Mouse (Mus musculus) limb, embryonic 14.5 days (tissue): ENCODE measurements at regions not wholly inside any gene's neighbourhood (a gene's known extent, or its start where the extent isn't known, plus 50 kb on each side); places are given as distances from the start of the nearest gene placed in this dataset.
A peak's percentile ranks its signal among the peaks of the same experiment; 100 is the strongest.

Experiments used
- ATAC-seq: fragments of 200-750 bp; cut with Nextera tagmentation; 2 replicates; pipeline ENCODE4 v1.8.0; 2017; ENCODE audit warnings: low read depth, moderate number of reproducible peaks, moderate TSS enrichment; ENCODE audit not compliant: low FRiP score
- DNase-seq: peaks from one replicate; pipeline ENCODE4 v3.0.0-alpha.2; 2015; ENCODE audit warnings: low spot score
- H3K27ac ChIP-seq: fragments of 300-500 bp; sonication (generic); replicated peaks from 2 replicates; pipeline ENCODE4 v1.5.1; 2014; ENCODE audit warnings: low read depth, mild to moderate bottlenecking, low read length, moderate library complexity, mixed read lengths
- H3K27me3 ChIP-seq: fragments of 300-500 bp; sonication (generic); 2 replicates; pipeline ENCODE4 v1.6.1; 2014; ENCODE audit warnings: low read length, mixed read lengths; ENCODE audit not compliant: control insufficient read depth, insufficient read depth
- H3K36me3 ChIP-seq: fragments of 300-500 bp; sonication (generic); 2 replicates; pipeline ENCODE4 v1.6.1; 2014; ENCODE audit warnings: mild to moderate bottlenecking, low read length, moderate library complexity, mixed read lengths; ENCODE audit not compliant: control insufficient read depth, insufficient read depth
- H3K4me1 ChIP-seq: fragments of 300-500 bp; sonication (generic); 2 replicates; pipeline ENCODE4 v1.6.1; 2014; ENCODE audit warnings: antibody characterized with exemption, low read length, mixed read lengths; ENCODE audit not compliant: control insufficient read depth, insufficient read depth
- H3K4me2 ChIP-seq: fragments of 300-500 bp; sonication (generic); replicated peaks from 2 replicates; pipeline ENCODE4 v1.6.1; 2014; ENCODE audit warnings: low read depth, mild to moderate bottlenecking, low read length, moderate library complexity; ENCODE audit not compliant: severe bottlenecking
- H3K4me3 ChIP-seq: fragments of 300-500 bp; sonication (generic); replicated peaks from 2 replicates; pipeline ENCODE4 v1.5.1; 2014; ENCODE audit warnings: low read length
- H3K9ac ChIP-seq: fragments of 300-500 bp; sonication (generic); 2 replicates; pipeline ENCODE4 v1.6.1; 2014; ENCODE audit warnings: mild to moderate bottlenecking, low read depth, low read length, moderate library complexity; ENCODE audit not compliant: severe bottlenecking
- H3K9me3 ChIP-seq: fragments of 300-500 bp; sonication (generic); 2 replicates; pipeline ENCODE4 v1.6.1; 2016; ENCODE audit warnings: low read length; ENCODE audit not compliant: control insufficient read depth
- POLR2A ChIP-seq: fragments of 200-500 bp; IDR thresholded peaks from 2 replicates; pipeline ENCODE4 v1.8.0; 2012; ENCODE audit warnings: inconsistent platforms, mild to moderate bottlenecking, moderate library complexity, borderline replicate concordance; ENCODE audit not compliant: insufficient read depth, insufficient read length; ENCODE audit errors: extremely low read depth
- WGBS: fragments of 180-500 bp; shearing (Covaris S2); extraction: QIAGEN DNeasy Blood & Tissue Kit; methylation state at CpG from one replicate; pipeline ENCODE4 v1.1.7; 2014; 5-methylcytosine and 5-hydroxymethylcytosine counted together

DNA sequence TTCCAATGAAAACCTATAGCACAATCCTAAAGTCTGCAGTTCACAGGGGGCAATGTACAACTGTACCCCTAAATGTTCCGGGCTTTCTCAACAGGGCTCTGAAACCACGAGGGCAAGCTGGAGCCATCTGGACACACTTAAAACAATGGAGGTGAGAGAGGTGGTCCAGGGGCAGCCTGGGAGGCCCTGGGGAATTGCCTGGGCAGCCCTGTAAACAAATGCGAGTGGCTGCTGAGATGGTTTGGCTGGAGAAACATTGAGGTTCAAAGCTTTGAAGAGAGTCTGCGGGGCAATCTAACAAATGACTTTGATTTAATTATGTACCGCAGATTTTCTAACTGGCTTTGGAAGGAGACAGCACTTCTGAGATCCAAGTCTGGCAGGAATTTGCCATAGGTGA, 129.0 kb upstream of the Ngf start:
- DNase-seq (no peak), ATAC-seq (no peak)
- H3K9ac ChIP-seq, result no peak overlapping the region
- no peak overlapping the region for H3K27ac ChIP-seq
- WGBS, result 13% methylated on average over 5 of the region's 5 CpGs
- H3K4me2 ChIP-seq, result no peak overlapping the region
- H3K27me3 ChIP-seq, result no peaks in the 10 kb centered on the region
- no peak overlapping the region for H3K4me3 ChIP-seq
- H3K9me3 ChIP-seq, result peaks cover 3% of the 10 kb centered on the region; the same call in 1 of the 2 replicates
- no peaks in the 10 kb centered on the region for H3K36me3 ChIP-seq
- TF ChIP-seq POLR2A, result no peak
- no peaks in the 10 kb centered on the region; the same call in 1 of the 2 replicates for H3K4me1 ChIP-seq

DNA sequence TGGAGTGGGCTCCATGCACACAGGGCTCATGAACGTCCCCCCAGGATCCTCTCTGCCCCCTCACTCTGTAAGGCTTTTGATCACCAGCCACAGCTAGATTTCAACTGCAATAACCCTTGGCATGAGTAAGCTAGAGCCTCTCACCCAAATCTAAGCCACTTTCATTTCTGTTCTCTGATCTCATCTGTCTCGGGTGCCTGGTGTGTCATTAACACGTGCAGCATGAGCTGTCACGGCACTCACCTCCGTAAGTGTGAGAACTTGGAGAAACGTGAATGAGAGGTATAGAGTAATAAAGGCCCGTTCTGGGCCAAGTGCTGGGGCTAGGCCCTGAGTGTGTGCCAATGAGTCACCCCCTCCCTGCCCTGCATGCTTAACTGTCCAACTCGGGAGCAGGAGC, 131.8 kb upstream of the Ngf start:
- no peaks in the 10 kb centered on the region; the same call in 1 of the 2 replicates for H3K4me1 ChIP-seq
- H3K36me3 ChIP-seq, result no peaks in the 10 kb centered on the region
- H3K4me2 ChIP-seq, result no peak overlapping the region
- 32% methylated on average over 8 of the region's 8 CpGs for WGBS
- no peak overlapping the region for H3K9ac ChIP-seq
- H3K4me3 ChIP-seq, result no peak overlapping the region
- H3K27me3 ChIP-seq, result no peaks in the 10 kb centered on the region
- peaks cover 4% of the 10 kb centered on the region; the same call in 1 of the 2 replicates for H3K9me3 ChIP-seq
- H3K27ac ChIP-seq, result no peak overlapping the region
- peak; percentile 28 for DNase-seq
- ATAC-seq, result peak; percentile 59; the same call in 1 of the 2 replicates
- TF ChIP-seq POLR2A, result no peak

DNA sequence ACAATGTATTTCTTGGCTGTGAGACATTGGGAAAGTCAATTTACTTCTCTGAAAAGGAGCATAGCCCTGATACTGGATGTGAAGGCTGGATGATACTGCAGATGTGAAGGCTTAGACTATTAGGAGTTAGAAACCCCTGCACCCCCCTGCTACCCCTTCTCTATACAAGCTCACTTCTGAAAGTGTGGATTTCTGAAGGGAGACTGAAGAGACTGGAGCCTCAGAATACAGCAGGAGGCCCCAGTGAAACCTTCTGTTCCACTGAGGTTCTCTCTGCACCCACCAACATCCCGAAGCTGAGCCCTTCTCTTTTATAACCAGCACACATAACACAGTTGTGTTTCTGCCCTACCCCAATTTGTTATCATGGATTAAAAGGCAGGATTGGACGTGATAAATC, 131.7 kb upstream of the Vangl1 start:
- no peak for ATAC-seq
- no peaks in the 10 kb centered on the region; the same call in 1 of the 2 replicates for H3K4me1 ChIP-seq

DNA sequence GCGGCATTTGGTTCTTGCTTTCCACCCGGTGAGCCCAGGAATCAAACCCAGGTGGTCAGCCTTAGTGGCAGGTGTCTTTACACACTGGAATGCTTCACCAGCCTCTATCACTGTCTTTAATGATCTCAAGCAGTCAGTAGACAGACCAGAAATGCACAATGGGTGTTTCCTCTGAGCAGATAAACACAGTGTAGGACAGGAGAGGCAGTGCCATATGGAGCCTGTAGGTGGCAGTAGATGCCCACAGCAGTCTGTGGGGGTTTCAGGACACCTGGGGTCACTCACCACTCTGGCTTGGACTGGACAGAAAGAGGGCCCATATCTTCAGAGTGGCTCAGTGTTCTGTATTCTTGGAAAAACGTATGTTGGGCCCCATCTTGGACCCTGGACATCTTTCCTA, 130.7 kb upstream of the Vangl1 start:
- no peak overlapping the region for H3K9ac ChIP-seq
- no peak overlapping the region for H3K27ac ChIP-seq
- H3K4me1 ChIP-seq, result no peaks in the 10 kb centered on the region; the same call in 1 of the 2 replicates
- no peaks in the 10 kb centered on the region for H3K27me3 ChIP-seq
- no peaks in the 10 kb centered on the region for H3K36me3 ChIP-seq
- H3K4me2 ChIP-seq, result no peak overlapping the region
- peaks cover 4% of the 10 kb centered on the region; the same call in 1 of the 2 replicates for H3K9me3 ChIP-seq
- peak; percentile 59 for DNase-seq
- ATAC-seq, result peak; percentile 60
- 73% methylated on average over 3 of the region's 3 CpGs for WGBS
- H3K4me3 ChIP-seq, result no peak overlapping the region
- no peak for TF ChIP-seq POLR2A

More for the DNA sequence above, 131.7 kb upstream of the Vangl1 start:
- H3K27ac ChIP-seq, result no peak overlapping the region
- TF ChIP-seq POLR2A, result no peak
- no peak overlapping the region for H3K9ac ChIP-seq
- DNase-seq, result no peak
- WGBS, result 84% methylated on average over 2 of the region's 2 CpGs
- no peak overlapping the region for H3K4me2 ChIP-seq
- peaks cover 4% of the 10 kb centered on the region; the same call in 1 of the 2 replicates for H3K9me3 ChIP-seq
- H3K36me3 ChIP-seq, result no peaks in the 10 kb centered on the region
- no peaks in the 10 kb centered on the region for H3K27me3 ChIP-seq
- H3K4me3 ChIP-seq, result no peak overlapping the region

DNA sequence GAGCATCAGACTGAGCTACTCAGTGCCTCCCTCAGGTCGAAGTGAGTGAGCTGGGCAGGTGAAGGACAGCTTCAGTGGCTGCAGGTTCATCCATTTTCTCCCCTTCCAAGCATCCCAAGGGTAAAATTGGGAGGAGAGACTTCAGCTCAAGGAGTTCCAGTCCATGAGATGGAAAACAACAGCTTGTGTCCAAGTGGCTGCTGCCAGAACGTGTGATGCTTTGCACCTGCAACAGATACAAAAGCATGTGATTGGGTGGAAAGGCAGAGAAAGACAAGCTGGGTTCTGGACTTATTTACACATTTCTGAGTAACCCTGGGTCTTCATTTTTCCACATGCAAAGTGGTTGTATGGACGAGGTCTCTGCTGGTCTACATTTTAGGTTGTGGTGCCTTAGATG, 127.7 kb upstream of the Vangl1 start:
- H3K9me3 ChIP-seq, result peaks cover 4% of the 10 kb centered on the region; the same call in 1 of the 2 replicates
- DNase-seq (no peak), ATAC-seq (no peak)
- no peak overlapping the region for H3K9ac ChIP-seq
- H3K27me3 ChIP-seq, result no peaks in the 10 kb centered on the region
- TF ChIP-seq POLR2A, result no peak
- H3K36me3 ChIP-seq, result no peaks in the 10 kb centered on the region
- no peak overlapping the region for H3K4me2 ChIP-seq
- H3K4me3 ChIP-seq, result no peak overlapping the region
- H3K27ac ChIP-seq, result no peak overlapping the region
- WGBS, result 70% methylated on average over 3 of the region's 3 CpGs
- no peaks in the 10 kb centered on the region for H3K4me1 ChIP-seq

DNA sequence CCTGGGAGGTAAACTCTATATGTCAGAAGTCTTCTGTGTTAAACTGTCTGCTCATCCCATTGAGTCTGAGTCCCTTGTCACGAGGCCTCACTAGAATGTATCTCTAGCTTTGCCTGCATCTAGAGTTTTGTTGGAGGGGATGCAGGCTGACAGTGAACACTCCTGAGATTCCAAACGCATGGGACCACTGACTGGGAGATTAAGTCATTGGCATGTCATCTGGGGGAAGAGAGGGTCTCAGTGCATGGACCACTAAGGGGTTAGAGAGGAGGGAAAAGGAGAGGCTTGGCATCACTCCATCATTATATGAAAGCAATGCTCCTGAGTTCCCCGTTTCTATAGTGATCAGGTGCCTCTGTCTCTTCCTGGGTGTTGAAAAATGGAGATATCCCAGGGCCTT, 114.8 kb upstream of the Vangl1 start:
- no peak overlapping the region for H3K27ac ChIP-seq
- H3K36me3 ChIP-seq, result no peaks in the 10 kb centered on the region
- no peak overlapping the region for H3K9ac ChIP-seq
- no peak for DNase-seq
- no peak for TF ChIP-seq POLR2A
- H3K4me2 ChIP-seq, result no peak overlapping the region
- no peaks in the 10 kb centered on the region for H3K9me3 ChIP-seq
- ATAC-seq, result no peak
- no peaks in the 10 kb centered on the region for H3K4me1 ChIP-seq
- H3K27me3 ChIP-seq, result no peaks in the 10 kb centered on the region
- no peak overlapping the region for H3K4me3 ChIP-seq
- 80% methylated on average over 3 of the region's 3 CpGs for WGBS
